Mouse (Mus musculus) embryo, embryonic 10 days (tissue): ENCODE measurements around the gene Cenpj.

Experiments
- DNase-seq: peaks from one replicate; pipeline ENCODE4 v3.0.0-alpha.2; 2015; ENCODE audit warnings: low spot score

The Cenpj gene

DNA sequence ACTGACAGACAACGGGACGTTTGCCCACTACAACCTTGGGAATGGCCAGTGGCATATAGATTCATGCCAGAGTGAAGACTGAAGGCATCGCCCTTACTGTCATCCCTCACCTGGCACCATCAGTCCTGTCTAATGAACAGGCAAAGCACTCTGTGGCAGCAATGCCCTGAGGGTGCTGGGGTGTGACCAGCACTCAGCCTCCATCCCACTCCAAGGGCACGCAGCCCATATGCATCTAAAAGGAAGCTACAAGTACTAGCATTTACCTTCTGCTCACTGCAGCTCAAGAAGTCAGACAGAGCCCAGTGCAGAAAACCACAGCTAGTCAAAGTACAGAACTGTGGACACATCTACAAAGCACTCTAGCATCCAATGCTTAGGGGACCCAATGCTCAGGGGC is 29.7 kb downstream of the Cenpj start:
- DNase-seq = no peak

DNA sequence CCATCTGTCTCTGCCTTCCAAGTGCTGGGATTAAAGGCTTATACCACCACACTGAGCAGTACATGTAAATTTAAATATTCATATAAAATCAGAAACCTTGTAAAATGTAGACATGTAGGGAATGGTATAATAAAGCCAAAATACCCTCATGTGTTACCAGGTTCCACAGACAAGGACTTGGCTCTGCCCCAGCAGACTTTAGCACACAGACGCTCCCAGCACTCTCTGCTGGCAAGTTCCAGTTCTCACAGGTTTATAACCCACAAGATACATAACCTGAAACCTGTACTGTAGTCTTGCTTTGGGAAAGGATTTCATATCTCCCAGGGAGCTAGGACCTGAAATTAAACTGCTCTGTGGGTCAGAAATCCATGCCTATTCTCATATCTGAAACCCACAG is 30.3 kb downstream of the Cenpj start:
- DNase-seq = no peak

DNA sequence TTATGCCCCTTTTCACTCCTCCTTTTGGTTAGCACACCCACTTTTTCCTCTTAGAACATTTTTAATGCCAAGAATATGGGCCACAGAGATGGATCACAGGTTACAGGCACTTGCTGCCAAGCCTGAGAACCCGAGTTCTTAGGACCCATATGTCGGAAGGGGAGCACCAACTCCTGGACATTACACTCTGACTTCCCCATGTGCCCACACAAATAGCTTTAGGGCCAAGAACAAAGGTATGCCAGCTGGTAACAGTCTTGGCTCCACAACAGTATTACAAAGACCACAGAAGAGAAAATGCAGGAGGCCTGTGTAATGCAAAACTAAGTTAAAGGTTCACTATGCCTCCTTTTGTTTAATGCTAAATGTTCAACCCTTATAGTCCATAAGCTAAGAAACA is 44.4 kb downstream of the Cenpj start:
- no peak for DNase-seq

DNA sequence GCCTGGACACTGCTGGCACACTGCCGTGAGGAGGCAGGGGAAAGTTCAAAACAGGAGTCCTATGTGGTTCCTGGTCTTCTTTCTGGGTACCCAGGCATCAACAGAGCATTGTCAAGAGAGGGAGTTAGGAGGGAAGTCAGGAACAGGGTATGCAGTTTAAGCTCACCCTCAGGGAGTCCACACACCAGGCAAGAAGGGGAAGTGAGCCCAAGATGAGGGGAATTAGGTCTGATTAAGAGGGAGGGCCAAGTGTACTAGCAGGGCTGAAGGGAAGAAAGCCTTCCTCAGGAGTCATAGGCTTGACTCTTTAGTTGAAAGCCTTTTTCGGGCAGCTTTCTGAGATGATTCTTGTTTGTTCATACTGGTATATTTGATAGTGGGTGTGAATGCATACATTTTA is 60.5 kb downstream of the Cenpj start:
- DNase-seq = no peak

DNA sequence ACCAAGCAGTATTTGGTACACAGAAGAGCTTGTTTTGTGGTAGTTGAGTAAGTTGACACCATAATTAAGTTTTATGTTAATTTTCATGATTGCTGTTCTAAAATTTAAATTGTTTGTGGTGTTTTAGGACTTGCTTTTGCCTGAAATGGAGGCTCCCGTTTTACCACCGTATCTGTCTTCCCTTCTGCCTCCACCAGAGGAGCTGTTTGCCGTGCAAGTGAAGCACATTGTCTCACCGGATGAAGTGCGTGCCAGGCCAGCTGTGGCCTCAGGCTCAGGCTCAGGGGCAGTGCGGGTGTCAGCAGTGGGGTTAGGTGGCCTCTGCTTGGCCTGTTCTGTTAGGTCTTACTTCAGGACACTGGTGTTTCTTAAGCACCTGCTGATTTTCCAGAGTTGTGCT is 63.1 kb downstream of the Cenpj start:
- DNase-seq = peak; percentile 77

DNA sequence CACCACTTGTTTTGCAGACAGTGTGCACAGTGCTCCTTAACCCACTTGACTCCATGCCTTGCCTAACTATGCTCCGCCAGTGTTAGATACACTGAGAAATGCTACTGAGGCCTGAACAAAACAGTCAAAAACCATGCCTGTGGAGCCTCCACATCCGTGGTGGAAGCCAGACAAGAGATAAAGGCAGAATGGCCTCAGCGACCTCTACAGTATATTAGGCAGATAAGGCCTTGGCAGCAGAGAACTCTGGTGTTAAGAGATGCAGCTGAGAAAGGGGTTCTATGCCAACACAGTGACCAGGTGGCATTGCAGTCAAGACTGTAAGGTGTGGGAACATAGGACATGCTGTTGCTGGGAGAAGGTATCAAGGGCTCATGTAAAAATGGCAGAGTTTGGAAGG is 68.5 kb downstream of the Cenpj start:
- DNase-seq = no peak

DNA sequence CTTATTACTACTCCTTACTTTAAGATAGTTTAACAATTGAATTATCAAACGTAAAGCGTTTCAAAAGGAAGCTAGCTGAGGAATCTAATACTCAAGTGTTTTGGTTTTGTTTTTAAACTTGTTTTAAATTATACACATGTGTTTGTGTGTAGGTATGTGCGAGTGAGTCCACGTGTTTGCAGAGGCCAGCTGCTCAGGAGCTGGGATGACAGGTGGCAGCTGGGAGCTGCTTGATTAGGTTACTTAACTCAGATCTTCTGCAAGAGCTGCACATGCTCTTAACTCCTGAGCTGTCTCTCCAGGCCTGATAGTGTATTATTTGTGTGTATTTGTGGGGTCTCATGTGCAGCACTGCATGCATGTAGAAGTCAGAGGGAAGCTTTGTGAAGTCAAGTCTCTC is 72.8 kb downstream of the Cenpj start:
- DNase-seq = no peak

DNA sequence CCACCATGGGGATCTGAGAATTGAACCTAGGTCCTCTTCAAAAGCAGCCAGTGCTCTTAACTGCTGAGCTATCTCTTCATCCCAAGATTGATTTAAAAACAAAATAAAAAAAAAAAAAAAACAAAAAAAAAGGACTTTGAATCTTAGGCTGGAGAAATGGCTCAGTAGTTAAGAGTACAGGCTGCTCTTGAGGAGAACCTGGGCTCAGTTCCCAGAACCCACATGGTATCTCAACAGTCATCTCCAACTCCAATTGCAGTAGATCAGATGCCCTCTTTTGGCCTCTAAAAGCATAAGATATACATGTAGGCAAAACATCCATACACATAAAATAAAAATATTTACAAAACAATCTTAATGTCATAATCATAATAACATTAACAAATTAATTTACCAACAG is 85.4 kb downstream of the Cenpj start:
- no peak for DNase-seq
